Mouse (Mus musculus) kidney, adult 18-20 months (tissue): Measurements from ENCODE around the gene St8sia6.

Experiments
- DNase-seq: peaks from one replicate; pipeline ENCODE4 v3.0.0; 2021

St8sia6 gene

GRCm38 (mm10) chr2:13760366-13760765 is 33.5 kb downstream of the St8sia6 start:
- DNase-seq = no peak

GRCm38 (mm10) chr2:13757412-13757811 is 36.5 kb downstream of the St8sia6 start:
- no peak for DNase-seq

GRCm38 (mm10) chr2:13755733-13756132 is 38.1 kb downstream of the St8sia6 start:
- no peak for DNase-seq

- DNase-seq = no peak
Measured at GRCm38 (mm10) chr2:13751691-13752090, 42.2 kb downstream of the St8sia6 start.

- DNase-seq = no peak
Measured at GRCm38 (mm10) chr2:13750777-13751176, 43.1 kb downstream of the St8sia6 start.

GRCm38 (mm10) chr2:13750089-13750488 is 43.8 kb downstream of the St8sia6 start:
- no peak for DNase-seq

GRCm38 (mm10) chr2:13749176-13749575 is 44.7 kb downstream of the St8sia6 start:
- DNase-seq = no peak

GRCm38 (mm10) chr2:13747576-13747975 is 46.3 kb downstream of the St8sia6 start:
- DNase-seq = no peak

- DNase-seq = no peak
Measured at GRCm38 (mm10) chr2:13746023-13746422, 47.8 kb downstream of the St8sia6 start.

GRCm38 (mm10) chr2:13738704-13739103 is 55.2 kb downstream of the St8sia6 start:
- DNase-seq = no peak

- DNase-seq = no peak
Measured at GRCm38 (mm10) chr2:13727901-13728300, 66.0 kb downstream of the St8sia6 start.

- no peak for DNase-seq
Measured at GRCm38 (mm10) chr2:13725592-13725991, 68.3 kb downstream of the St8sia6 start.

GRCm38 (mm10) chr2:13722241-13722640 is 71.6 kb downstream of the St8sia6 start:
- DNase-seq = no peak

- no peak for DNase-seq
Measured at GRCm38 (mm10) chr2:13718628-13719185, 75.2 kb downstream of the St8sia6 start.

GRCm38 (mm10) chr2:13708785-13709184 is 85.1 kb downstream of the St8sia6 start:
- no peak for DNase-seq

- no peak for DNase-seq
Measured at GRCm38 (mm10) chr2:13697514-13697913, 96.3 kb downstream of the St8sia6 start.

- no peak for DNase-seq
Measured at GRCm38 (mm10) chr2:13694417-13694816, 99.4 kb downstream of the St8sia6 start.

- DNase-seq = no peak
Measured at GRCm38 (mm10) chr2:13684380-13684779, 109.5 kb downstream of the St8sia6 start.

GRCm38 (mm10) chr2:13683205-13683570 is 110.7 kb downstream of the St8sia6 start:
- no peak for DNase-seq

- no peak for DNase-seq
Measured at GRCm38 (mm10) chr2:13682488-13683204, 111.2 kb downstream of the St8sia6 start.

- DNase-seq = peak; percentile 13
Measured at GRCm38 (mm10) chr2:13672946-13673345, 120.9 kb downstream of the St8sia6 start.

- no peak for DNase-seq
Measured at GRCm38 (mm10) chr2:13672426-13672825, 121.4 kb downstream of the St8sia6 start.

GRCm38 (mm10) chr2:13634866-13635265 is 159.0 kb downstream of the St8sia6 start:
- DNase-seq = no peak

- DNase-seq = no peak
Measured at GRCm38 (mm10) chr2:13630136-13630832, 163.6 kb downstream of the St8sia6 start.
